Mouse (Mus musculus): ENCODE measurements around the gene Hepacam. TPM values are rescaled to one million over a fixed set of nuclear protein-coding genes. Genes with fewer than 3 reads are reported as not detected.

The Hepacam gene
- polyA plus RNA-seq, 1 experiment, result 0.32 TPM

- WGBS, result 43% methylated on average over 3 of the region's 3 CpGs
- Histone ChIP-seq H3K4me3 (ENCODE audit: low read depth, low read length) (no peak overlapping the region), H3K27me3 (ENCODE audit: control insufficient read depth, insufficient read depth, low read length) (no peaks in the 10 kb centered on the region), H3K4me1 (ENCODE audit: control insufficient read depth, insufficient read depth, insufficient read length, low read length) (peaks cover 20% of the 10 kb centered on the region), H3K36me3 (ENCODE audit: control insufficient read depth, insufficient read depth, low read length) (no peaks in the 10 kb centered on the region), H3K27ac (ENCODE audit: insufficient read depth, low read depth, low read length) (no peak overlapping the region)
- TF ChIP-seq POLR2A (IDR thresholded peaks at IDR 0.05; ENCODE audit: low read depth, low read length) (no peak), CTCF (IDR thresholded peaks at IDR 0.05; ENCODE audit: extremely low read depth, insufficient read length, insufficient replicate concordance, low read depth, low read length) (no peak)
Measured at GRCm38 (mm10) chr9:37364392-37364791, 2.8 kb upstream of the Hepacam start.

DNA sequence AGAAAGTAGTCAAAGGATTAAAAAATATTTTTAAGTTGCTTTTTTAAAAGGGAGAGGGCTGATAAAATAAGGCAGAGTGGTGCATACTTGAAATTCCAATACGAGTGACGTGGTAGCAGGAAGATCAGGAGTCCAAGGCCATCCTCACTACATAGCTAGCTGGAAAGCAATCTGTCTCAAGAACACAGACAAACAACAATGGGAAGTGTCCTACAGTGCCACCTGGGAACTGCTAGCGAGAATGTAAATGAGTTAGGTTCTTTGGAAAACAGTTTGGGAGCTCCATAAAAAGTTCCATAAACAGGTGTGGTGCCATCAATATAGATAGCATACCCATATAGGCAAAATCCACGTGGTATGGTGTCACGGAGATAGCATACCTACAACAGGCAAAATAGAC is 1.4 kb upstream of the Hepacam start:
- Histone ChIP-seq H3K27me3 (ENCODE audit: control insufficient read depth, insufficient read depth, low read length) (no peaks in the 10 kb centered on the region), H3K36me3 (ENCODE audit: control insufficient read depth, insufficient read depth, low read length) (no peaks in the 10 kb centered on the region), H3K4me1 (ENCODE audit: control insufficient read depth, insufficient read depth, insufficient read length, low read length) (peaks cover 20% of the 10 kb centered on the region), H3K4me3 (ENCODE audit: low read depth, low read length) (no peak overlapping the region), H3K27ac (ENCODE audit: insufficient read depth, low read depth, low read length) (no peak overlapping the region)
- WGBS, result 18% methylated on average over 5 of the region's 5 CpGs
- no peak for TF ChIP-seq CTCF (IDR thresholded peaks at IDR 0.05; ENCODE audit: extremely low read depth, insufficient read length, insufficient replicate concordance, low read depth, low read length)
- TF ChIP-seq POLR2A (IDR thresholded peaks at IDR 0.05; ENCODE audit: low read depth, low read length), result no peak

GRCm38 (mm10) chr9:37368081-37368830 is 1.1 kb downstream of the Hepacam start:
- H3K4me3 ChIP-seq (ENCODE audit: low read depth, low read length), result no peak overlapping the region
- 38% methylated on average over 11 of the region's 11 CpGs for WGBS
- H3K27me3 ChIP-seq (ENCODE audit: control insufficient read depth, insufficient read depth, low read length), result no peaks in the 10 kb centered on the region
- peak overlapping the region; percentile 81 for H3K27ac ChIP-seq (ENCODE audit: insufficient read depth, low read depth, low read length)
- TF ChIP-seq CTCF (IDR thresholded peaks at IDR 0.05; ENCODE audit: extremely low read depth, insufficient read length, insufficient replicate concordance, low read depth, low read length), result no peak
- TF ChIP-seq POLR2A (IDR thresholded peaks at IDR 0.05; ENCODE audit: low read depth, low read length), result no peak
- no peaks in the 10 kb centered on the region for H3K36me3 ChIP-seq (ENCODE audit: control insufficient read depth, insufficient read depth, low read length)
- peaks cover 21% of the 10 kb centered on the region for H3K4me1 ChIP-seq (ENCODE audit: control insufficient read depth, insufficient read depth, insufficient read length, low read length)

DNA sequence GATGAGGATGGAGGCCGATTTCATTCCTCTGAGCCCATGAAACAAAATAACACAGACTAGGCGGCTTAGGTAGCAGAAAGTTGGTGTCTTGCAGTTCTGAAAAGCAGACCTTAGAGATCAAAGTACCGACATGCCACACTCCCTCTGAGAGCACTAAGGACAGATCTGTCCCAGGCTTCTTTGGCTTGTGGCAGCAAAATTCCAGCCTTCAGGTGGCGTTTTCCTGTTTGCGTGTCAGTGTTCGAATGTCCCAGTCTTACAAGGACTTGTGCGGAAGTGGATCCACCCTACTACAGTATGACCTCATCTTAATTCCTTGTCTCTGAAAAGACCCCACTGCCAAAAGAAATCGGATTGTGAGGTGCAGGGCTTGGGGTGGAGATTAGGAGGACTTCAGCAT is 1.7 kb downstream of the Hepacam start:
- Histone ChIP-seq H3K27me3 (ENCODE audit: control insufficient read depth, insufficient read depth, low read length) (no peaks in the 10 kb centered on the region), H3K4me1 (ENCODE audit: control insufficient read depth, insufficient read depth, insufficient read length, low read length) (peaks cover 21% of the 10 kb centered on the region), H3K4me3 (ENCODE audit: low read depth, low read length) (no peak overlapping the region), H3K27ac (ENCODE audit: insufficient read depth, low read depth, low read length) (peak overlapping the region; percentile 81), H3K36me3 (ENCODE audit: control insufficient read depth, insufficient read depth, low read length) (no peaks in the 10 kb centered on the region)
- TF ChIP-seq POLR2A (IDR thresholded peaks at IDR 0.05; ENCODE audit: low read depth, low read length) (no peak), CTCF (IDR thresholded peaks at IDR 0.05; ENCODE audit: extremely low read depth, insufficient read length, insufficient replicate concordance, low read depth, low read length) (no peak)
- WGBS, result 41% methylated on average over 8 of the region's 8 CpGs

- Histone ChIP-seq H3K36me3 (ENCODE audit: control insufficient read depth, insufficient read depth, low read length) (no peaks in the 10 kb centered on the region), H3K27ac (ENCODE audit: insufficient read depth, low read depth, low read length) (no peak overlapping the region), H3K4me3 (ENCODE audit: low read depth, low read length) (no peak overlapping the region), H3K4me1 (ENCODE audit: control insufficient read depth, insufficient read depth, insufficient read length, low read length) (peaks cover 19% of the 10 kb centered on the region), H3K27me3 (ENCODE audit: control insufficient read depth, insufficient read depth, low read length) (no peaks in the 10 kb centered on the region)
- 33% methylated on average over 7 of the region's 7 CpGs for WGBS
- TF ChIP-seq CTCF (IDR thresholded peaks at IDR 0.05; ENCODE audit: extremely low read depth, insufficient read length, insufficient replicate concordance, low read depth, low read length) (no peak), POLR2A (IDR thresholded peaks at IDR 0.05; ENCODE audit: low read depth, low read length) (no peak)
Measured at GRCm38 (mm10) chr9:37371232-37371801, 4.2 kb downstream of the Hepacam start.

GRCm38 (mm10) chr9:37375718-37376117 is 8.6 kb downstream of the Hepacam start:
- Histone ChIP-seq H3K4me3 (ENCODE audit: low read depth, low read length) (no peak overlapping the region), H3K27ac (ENCODE audit: insufficient read depth, low read depth, low read length) (no peak overlapping the region), H3K27me3 (ENCODE audit: control insufficient read depth, insufficient read depth, low read length) (no peaks in the 10 kb centered on the region), H3K4me1 (ENCODE audit: control insufficient read depth, insufficient read depth, insufficient read length, low read length) (peaks cover 1% of the 10 kb centered on the region; the same call in 1 of the 2 replicates), H3K36me3 (ENCODE audit: control insufficient read depth, insufficient read depth, low read length) (no peaks in the 10 kb centered on the region)
- no peak for TF ChIP-seq POLR2A (IDR thresholded peaks at IDR 0.05; ENCODE audit: low read depth, low read length)
- TF ChIP-seq CTCF (IDR thresholded peaks at IDR 0.05; ENCODE audit: extremely low read depth, insufficient read length, insufficient replicate concordance, low read depth, low read length), result no peak
- 85% methylated on average over 5 of the region's 5 CpGs for WGBS

- Histone ChIP-seq H3K27ac (ENCODE audit: insufficient read depth, low read depth, low read length) (no peak overlapping the region), H3K4me1 (ENCODE audit: control insufficient read depth, insufficient read depth, insufficient read length, low read length) (no peaks in the 10 kb centered on the region; the same call in 1 of the 2 replicates), H3K4me3 (ENCODE audit: low read depth, low read length) (no peak overlapping the region), H3K36me3 (ENCODE audit: control insufficient read depth, insufficient read depth, low read length) (no peaks in the 10 kb centered on the region), H3K27me3 (ENCODE audit: control insufficient read depth, insufficient read depth, low read length) (no peaks in the 10 kb centered on the region)
- TF ChIP-seq POLR2A (IDR thresholded peaks at IDR 0.05; ENCODE audit: low read depth, low read length) (no peak), CTCF (IDR thresholded peaks at IDR 0.05; ENCODE audit: extremely low read depth, insufficient read length, insufficient replicate concordance, low read depth, low read length) (no peak)
- 87% methylated on average over 6 of the region's 6 CpGs for WGBS
Measured at GRCm38 (mm10) chr9:37383161-37383560, 16.0 kb downstream of the Hepacam start.
